Mouse (Mus musculus) urinary bladder, postnatal 25 days (tissue): ENCODE data around the gene Slc13a1.
"Not testable (repeated sequence)": the region's sequence is repeated elsewhere in the genome, so short reads cannot be mapped to it uniquely, and the experiment has no call there.

Experiments used
- DNase-seq: peaks from one replicate; pipeline ENCODE4 v3.0.0; 2022; ENCODE audit warnings: low spot score

Slc13a1 gene

DNA sequence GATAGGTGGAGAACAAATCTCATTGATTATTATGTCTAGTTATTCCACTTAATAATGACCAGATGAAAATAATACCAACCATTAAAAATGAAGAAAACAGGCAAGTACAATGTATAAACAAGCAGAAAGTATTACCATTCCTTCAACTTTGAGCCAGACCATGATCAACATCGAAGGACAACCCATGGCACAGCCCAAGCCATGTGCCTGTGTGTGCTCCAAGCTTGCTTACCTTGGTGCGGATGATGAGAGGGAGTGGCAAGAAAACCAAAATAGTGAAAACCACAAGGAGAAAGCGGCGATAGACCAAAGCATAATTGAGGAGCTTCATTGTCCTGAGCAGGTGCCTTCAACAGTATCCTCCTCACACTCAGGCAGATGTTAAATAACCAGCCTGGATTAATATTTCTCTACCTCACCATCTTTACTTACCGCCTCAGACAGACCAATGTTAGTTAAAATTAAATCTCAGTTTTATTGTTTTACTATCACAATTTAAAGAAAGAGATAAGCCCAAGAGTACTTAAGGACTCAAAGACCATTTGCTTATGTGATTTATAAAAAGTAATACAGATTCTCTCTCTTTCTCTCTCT is at the start of gene Slc13a1:
Gene Slc13a1 (minus strand): TSS at position 359 of the 594 bp plus-strand sequence.
- no peak for DNase-seq

DNA sequence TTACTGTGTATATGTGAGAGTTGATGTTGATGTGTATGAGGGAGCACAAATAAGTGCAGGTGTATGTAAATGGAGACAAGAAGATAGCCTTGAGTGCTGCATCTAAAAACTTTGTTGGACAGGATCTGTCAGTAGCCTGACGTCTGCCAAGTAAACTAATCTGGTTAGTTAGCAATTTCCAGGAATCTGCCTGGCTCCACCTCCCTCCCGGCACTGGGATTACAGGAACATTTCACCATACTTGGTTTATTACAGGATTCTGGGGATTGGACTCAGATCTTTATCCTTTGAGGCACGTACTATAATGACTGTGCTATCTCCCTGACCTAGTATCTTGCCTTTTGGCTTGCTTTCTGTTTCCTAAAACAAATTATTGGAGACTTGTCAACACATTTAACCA is 40.0 kb upstream of the Slc13a1 start:
- no peak for DNase-seq

DNA sequence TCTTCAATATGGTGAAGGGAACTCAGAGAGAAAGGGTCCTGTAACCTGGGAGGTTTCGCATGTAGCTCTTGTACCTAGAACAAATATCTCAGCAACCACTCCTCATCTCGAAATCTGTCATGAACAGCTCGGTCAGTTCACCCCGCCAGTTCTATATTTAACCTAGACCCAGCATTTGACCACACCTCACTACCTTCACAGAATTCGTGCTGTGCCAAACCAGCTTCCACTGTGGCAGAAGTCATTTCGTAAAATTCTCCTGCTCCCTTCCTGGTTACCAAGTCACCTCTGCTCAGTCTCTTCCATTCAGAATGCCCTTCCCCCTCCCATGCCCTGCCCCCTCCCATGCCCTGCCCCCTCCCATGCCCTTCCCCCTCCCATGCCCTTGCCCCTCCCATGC is 34.3 kb upstream of the Slc13a1 start:
- DNase-seq: no peak

DNA sequence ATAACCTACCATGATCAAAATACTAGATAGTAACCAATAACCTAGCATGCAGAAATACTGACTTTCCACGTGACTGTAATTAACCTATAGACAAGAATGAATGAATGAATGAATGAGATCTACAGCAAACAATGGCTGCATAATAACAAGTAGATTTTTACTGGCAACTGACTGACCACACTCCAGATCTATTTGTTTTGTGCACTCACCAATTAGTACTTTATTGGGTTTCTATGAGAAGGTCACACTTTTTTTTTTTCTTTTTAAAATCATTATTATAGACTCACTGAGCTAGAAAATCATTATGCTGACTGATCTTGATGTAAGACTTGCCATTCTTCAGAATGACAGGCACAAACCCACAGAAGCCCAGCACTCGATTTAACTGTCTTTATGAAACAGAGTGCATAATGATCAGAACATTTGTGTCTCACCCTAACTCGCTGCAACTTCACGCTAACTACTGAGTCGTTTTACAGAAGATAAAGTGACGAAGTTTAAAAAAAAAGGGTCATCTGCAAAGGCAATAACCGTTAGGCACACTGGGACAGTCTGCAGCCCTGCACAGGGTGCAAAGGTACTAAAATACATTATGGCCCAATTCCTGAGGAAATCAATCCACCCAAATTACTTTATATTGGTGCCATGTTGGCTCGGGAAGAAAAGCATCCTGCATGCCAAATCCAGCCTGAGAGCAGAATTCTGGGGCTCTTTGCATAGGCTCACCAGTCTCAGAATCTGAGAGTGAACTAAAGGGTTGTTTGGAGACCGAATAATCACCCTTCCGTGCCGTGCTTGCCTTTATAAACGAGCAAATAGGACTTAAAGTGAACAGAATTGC is 33.0 kb upstream of the Slc13a1 start:
- no peak for DNase-seq

DNA sequence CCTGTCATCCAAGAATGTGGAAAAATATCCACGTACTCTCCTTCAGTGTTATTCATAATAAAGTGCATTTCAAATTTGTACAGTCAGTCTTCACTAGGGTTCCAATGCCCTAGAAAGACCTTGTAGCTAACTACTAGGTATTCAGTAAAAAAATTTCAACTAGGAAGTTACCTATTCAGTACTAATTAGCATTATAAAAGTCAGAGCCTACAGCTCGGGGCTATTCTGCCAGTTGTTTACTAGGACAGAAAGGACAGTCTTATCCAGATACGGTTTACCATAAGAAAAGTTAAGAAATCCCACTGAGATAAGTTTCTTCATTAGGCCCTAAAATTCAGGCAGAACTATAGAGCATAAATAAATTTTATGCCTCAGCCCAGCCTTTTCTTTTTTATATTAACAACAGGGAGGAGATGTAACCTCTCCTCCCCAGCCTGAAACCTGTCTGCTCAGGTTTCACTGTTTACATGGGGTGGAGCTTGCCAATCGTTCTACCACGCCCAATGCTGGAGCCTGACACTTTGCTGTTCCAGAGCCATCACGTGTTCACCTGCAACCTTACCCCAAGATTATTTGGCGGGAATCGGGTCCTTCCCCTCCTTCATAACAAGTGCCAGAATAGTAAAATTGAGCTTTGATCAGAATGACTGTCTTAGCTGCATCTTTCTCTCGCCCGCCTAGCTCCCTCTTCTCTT is 29.8 kb upstream of the Slc13a1 start:
- not testable (repeated sequence) for DNase-seq

DNA sequence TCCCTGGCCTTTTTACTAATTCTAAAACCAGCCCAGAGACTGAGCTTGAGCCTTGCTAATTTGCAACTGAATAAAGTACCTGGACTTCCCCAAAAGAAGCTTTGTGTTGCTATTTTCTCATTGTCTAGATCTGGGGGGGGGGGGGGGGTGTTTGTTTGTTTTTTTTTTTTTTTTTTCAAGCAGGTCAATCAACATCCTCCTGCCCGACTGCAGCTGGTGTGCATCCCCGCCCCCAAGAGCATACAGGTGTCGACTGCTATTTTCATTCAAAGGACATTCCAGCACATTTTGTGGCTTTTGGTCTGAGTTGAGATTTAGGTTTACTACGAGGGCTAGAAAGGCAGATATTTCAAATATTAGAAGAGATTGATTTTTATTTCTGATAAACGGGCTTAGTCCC is 28.5 kb upstream of the Slc13a1 start:
- not testable (repeated sequence) for DNase-seq

DNA sequence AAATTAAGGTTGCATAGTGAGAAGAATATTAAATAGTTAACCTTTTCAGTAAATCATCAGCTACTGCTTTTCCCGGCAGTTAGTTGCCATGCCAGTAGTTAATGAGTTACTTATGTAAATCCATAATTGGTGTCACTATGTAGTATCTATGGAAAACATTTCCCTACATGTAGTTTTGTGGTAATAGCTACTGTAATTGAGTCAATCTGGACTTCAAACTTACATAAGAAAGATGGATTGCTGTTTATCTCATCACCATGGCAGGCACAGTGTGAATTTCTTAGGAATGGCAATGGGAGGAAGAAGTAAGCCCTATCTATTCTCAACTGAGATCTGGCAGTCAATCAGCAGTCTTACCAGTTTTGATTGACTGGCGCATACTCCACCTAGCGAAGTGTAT is 15.5 kb upstream of the Slc13a1 start:
- DNase-seq: no peak

DNA sequence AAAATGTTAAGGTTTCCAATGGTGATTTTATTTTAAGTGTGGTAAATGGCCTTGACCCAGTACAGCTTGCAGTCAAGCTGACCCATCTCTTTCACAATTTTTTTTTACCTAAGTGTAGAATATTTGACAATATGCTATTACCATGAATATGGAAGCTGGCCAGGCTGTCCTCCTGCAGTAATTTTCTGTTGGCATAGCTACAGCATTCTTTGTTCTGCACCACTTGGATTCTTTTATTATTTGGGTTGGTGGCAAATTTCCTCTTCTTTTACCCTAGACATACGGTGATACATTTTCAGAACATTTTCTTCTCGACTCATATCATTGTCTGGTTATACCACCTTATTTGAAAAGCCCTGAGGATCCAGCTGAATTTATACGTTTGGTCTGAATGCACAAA is 7.5 kb upstream of the Slc13a1 start:
- DNase-seq: no peak

DNA sequence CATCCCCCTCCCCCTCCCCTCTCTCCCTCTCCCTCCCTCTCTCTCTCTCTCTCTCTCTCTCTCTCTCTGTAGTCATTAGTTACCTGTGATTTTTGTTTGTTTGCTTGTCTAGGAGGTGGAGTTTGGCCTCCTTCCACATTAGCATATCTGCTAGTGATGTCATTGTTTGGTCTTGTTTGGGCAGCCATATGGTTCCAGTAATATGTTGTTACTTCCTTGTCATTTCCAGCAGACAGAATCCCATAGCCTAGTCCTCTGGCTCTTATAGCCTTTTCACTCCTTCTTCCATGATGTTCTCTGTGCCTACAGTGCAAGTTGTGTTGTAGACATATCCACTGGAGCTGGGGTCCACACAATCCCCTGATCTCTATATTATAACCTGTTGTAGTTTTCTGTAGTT is 6.1 kb upstream of the Slc13a1 start:
- no peak for DNase-seq

DNA sequence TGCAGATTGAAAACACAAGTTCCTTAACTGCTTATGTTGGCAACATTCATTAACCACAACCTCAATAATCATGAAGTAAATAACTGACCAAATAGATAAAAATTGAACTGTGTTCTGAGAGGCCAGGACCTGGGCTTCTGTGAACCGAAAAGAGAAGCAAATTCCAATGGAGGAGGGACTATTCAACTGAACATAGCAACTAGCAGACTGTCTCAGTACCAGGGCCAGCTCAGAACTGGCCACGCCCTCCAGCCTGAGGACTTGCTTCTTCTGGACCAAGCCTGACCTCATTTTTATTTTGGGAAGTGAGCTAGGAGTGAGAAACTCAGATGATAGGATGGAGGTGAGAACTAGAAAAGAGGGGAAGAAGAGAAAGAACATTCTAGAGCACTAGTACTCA is 4.8 kb upstream of the Slc13a1 start:
- DNase-seq: no peak

DNA sequence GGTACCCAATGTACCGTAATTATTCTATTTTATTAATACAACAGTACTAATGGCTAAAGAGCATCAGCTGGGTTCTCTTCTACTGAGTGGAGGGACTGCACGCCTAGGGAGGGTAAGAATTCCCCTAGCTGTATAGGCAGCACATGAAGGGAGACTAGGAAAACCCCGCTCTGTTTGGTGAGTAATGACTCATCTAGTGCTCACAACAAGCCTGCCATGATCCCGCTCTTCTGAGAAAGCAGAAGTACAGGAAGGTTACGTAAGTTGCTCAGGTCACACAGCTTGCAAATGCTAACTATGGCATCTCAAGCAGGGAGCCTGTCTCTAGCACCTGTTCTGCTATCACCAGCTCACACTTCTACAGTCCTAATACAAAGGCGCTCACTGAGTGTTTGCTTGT is 1.1 kb downstream of the Slc13a1 start:
- no peak for DNase-seq

DNA sequence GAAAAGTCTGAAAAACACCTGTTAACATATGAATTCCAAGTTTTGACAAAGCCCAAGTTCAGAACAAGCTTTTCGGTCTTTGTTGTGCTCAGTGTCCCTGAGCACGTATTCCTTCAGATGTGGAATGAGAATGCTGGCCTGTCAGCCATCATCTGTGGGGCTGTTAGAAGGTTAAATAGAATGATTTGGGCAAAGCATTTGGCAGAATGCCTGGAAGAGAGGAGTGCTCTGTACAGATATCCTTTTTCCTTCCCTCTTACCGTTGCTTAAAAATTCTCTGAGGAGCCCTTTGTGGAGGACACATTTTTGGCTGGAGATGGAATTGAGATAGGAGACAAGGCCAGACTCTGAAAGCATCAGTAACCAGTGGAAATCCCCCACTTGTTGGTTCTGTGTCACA is 2.6 kb downstream of the Slc13a1 start:
- DNase-seq: no peak

DNA sequence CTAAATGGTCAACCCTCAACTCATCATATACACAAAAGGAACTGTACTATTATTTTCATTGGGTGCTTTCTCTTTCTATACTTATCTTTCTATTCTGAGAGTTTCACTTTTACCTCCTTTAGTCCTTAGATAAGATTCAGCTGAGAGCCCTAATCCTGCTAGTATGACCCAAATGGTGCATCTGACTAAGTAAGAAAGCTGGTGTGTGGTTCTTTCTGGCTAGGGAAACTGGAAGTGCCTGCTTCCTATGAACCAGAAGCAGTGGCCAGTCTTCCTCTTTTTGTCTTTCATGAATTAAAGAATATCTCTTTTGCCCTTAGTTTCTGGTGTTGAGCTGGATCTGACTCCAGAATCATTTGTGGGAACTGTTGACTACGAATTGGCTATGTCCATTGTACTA is 8.1 kb downstream of the Slc13a1 start:
- DNase-seq: no peak

DNA sequence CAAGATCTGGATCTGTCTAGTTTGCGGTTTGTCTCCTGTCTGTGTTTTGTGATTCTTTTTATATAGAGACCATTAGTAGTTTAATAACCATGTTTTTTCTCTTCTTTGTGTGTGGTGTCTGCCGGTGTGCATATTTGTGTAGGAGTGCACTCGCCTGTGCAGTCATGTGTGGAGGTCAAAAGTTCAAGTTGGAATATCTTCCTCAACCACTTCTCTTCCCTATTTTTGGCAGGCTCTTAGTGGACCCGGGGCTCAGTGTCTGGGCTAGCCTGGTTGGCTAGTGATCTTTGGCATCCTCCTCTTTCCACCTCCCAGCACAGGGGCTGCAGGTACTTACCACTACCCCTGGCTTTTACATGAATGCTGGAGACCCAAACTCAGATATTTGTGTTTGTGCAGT is 13.0 kb downstream of the Slc13a1 start:
- no peak for DNase-seq

DNA sequence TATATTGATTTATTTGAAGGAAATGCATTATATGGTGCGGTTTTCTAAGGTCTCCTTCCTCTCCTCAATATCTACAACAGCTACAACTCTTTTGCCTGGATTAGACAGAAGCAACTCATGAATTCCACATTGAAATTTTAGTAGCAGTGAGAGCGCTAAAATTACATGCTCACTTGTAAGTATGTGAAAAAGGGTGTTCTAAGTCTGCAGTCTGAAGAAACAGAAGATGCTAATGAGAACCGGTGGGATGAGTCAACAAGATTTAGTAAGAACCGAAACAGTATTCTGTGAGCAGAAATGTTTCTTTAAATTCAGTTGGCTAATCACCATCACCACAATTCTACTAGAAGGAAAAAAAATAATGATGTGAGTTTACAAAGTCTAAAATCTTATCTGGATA is 34.9 kb downstream of the Slc13a1 start:
- no peak for DNase-seq

DNA sequence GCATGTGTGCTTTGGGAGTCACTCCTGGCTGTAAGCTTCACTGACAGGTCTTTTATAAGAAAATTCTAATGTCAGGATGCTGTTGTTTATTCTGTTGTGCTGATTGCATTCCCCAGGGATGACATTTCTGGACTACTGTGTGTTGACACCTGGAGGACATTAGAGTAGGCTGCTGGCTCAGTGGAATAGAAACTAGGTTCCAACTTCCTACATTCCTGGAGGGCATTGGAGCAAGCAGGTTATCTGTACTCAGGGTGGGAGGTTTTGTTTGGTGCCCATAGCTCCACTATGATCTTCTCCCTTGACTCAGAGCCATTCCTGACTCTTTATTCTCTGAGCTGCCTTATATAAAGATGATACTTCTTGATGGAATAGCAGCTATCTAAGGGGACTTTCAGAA is 45.3 kb downstream of the Slc13a1 start:
- DNase-seq: no peak

DNA sequence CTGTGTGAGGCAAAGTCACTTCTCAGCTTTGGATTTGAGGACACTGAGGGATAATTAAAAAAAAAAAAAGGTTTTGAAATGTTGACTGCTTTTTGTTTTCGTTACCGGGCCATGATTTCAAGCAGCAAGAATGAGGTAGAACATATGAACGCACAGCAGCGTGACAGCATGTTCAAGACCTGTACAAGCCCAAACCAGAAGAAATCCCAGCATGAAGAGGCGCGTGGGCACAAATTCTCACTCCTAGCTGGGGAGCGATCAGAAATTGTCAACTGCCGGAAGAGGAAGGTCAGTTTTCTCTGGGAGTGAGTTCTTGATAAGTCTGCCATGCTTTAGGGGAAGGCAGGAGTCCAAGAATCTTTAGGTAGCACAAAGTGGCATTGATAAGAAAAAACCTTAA is 56.3 kb downstream of the Slc13a1 start:
- DNase-seq: no peak

DNA sequence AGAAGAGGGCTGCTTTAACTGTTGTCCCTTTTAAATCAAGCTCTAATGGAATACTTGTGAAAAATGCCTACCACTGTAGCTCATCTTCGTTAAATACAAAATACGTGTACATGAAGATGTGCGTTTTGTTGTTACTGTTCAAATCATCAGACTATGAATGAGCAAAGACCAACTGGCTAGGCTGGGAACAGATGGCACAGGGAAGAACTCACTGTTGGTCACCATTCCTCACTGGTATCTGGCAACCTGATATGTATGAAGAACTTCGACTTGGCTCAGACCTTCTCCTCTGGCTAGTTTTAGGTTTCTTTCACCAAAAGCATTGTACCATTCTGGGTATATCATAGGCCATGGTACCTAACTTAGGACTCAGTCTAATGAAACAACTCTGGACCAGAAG is 59.4 kb downstream of the Slc13a1 start:
- no peak for DNase-seq

DNA sequence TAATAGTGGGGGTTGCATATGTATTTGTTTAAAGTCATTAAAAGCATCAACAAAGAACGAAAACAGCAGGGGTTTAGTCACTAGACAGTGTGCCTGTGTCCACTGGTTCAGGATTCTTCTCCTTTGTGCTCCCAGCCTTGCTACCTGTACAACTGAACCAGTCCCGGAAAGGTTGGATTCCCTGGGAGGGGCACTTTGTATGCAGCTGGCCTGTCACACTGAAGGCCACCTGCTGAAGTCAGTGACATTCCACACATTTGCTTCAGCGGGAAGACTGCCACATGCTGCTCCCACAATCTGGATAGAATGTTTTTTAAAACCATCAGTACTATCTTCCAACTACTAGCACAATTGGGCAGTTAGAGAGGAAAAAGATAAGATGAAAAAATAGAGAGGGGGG is 61.7 kb downstream of the Slc13a1 start:
- no peak for DNase-seq

DNA sequence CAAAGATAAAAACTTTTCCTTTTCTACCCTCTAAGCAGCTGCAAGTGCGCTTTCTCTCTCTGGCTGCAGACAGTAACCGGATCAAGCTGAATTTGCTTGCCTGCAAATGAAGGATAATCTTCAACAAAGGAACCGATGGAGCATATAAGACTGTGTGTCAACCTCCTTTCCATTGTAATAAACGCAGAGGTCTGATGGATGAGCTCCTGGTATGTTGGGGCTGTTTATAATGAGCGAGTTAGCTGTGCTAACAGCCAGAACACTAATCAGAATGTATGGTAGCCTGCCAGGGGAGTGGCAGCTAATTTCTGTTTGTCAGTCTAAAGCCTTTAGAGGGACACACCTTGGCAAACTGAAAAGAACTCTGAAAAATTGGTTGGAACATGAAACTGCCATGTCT is 62.2 kb downstream of the Slc13a1 start:
- DNase-seq: no peak

DNA sequence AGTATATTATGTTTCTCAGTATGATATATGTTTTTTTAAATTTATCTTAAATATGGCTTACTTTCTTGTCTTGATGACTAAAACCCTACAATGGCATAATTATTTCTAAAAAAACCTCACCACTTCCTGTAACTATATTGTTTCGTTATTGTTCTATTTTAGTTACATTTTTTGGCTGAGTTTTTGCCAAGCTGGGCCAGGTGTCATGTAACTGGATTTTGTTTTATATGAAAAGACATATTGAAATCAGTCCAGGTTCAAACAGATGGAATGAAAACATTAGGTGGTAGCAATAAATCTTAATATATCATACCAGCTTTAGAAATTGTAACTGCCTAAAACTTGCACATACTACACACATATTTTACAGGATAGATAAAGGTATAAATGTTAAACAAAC is 66.6 kb downstream of the Slc13a1 start:
- DNase-seq: no peak

DNA sequence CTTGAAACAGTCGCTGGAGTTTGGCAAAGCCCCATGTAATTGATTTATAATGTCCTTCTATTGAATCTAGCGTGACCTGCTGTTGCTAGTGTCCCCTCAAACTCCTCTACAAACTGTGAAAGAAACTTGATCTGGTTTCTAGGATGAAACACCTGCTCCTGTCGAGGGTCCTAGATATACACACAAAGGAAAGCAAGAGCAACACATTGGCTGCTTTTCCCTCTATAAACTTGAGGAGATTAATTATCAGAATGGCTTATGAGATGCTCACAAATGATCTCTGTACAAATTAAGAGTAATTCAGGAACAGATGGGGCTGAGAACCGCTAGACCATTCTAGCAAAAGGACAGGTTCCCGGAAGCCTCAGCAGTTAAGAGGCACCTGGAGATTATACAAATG is 67.2 kb downstream of the Slc13a1 start:
- DNase-seq: no peak

DNA sequence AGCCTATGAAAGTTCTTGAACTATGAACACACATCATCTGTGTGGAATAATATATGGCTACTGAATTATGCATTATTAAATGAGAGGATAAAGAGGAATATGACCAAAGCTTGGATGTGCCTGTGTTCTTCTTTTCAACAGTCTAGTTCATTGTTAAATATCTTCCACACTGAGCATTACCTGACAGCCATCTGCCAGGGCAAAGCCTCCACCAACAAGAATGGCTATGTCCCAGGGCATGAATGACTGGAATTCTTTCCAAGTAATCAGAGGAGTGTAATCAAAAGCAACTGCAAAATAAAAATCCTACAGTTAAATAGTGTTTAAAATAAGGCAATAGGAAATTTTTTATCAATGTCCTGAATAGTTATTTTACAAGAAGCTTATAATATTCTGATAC is 70.5 kb downstream of the Slc13a1 start:
- DNase-seq: no peak
